Mouse (Mus musculus): ENCODE measurements around the gene Ogfod3.

The Ogfod3 gene

GRCm38 (mm10) chr11:121204161-121205006 is at the start of gene Ogfod3, which contains the start of gene Hexdc:
TSS of gene Ogfod3 (minus strand) at chr11:121204711.
TSS of gene Hexdc (plus strand) at chr11:121204433.
- DNase-seq = peak; percentile 96 to 98

GRCm38 (mm10) chr11:121250196-121250595 is 45.7 kb upstream of the Ogfod3 start:
- peak in 1 of 2 experiments; percentile 43 for DNase-seq

- no peak for DNase-seq
Observed at GRCm38 (mm10) chr11:121239669-121240068, 35.2 kb upstream of the Ogfod3 start.

GRCm38 (mm10) chr11:121237345-121238128 is 33.0 kb upstream of the Ogfod3 start:
- no peak for DNase-seq

GRCm38 (mm10) chr11:121236564-121237344 is 32.2 kb upstream of the Ogfod3 start, which contains the start of gene Narf:
TSS of gene Narf (plus strand) at chr11:121237253.
- peak; percentile 98 to 99 for DNase-seq

GRCm38 (mm10) chr11:121235475-121236238 is 31.1 kb upstream of the Ogfod3 start:
- peak; percentile 35 to 65 for DNase-seq

GRCm38 (mm10) chr11:121232706-121233105 is 28.2 kb upstream of the Ogfod3 start:
- no peak for DNase-seq

- DNase-seq = no peak
Observed at GRCm38 (mm10) chr11:121231628-121232291, 27.2 kb upstream of the Ogfod3 start.

- DNase-seq = no peak
Observed at GRCm38 (mm10) chr11:121231191-121231590, 26.7 kb upstream of the Ogfod3 start.

GRCm38 (mm10) chr11:121229018-121229439 is 24.5 kb upstream of the Ogfod3 start, which contains the start of gene Cybc1:
TSS of gene Cybc1 (minus strand) at chr11:121229322.
- DNase-seq = peak; percentile 77 to 81

- peak in 1 of 2 experiments; percentile 31 for DNase-seq
Observed at GRCm38 (mm10) chr11:121228129-121229017, 23.9 kb upstream of the Ogfod3 start.

GRCm38 (mm10) chr11:121221321-121222010 is 17.0 kb upstream of the Ogfod3 start:
- peak; percentile 75 to 83 for DNase-seq

- DNase-seq = peak; percentile 41 to 43
Observed at GRCm38 (mm10) chr11:121220771-121221170, 16.3 kb upstream of the Ogfod3 start.

GRCm38 (mm10) chr11:121219776-121220175 is 15.3 kb upstream of the Ogfod3 start:
- no peak for DNase-seq

GRCm38 (mm10) chr11:121216831-121217230 is 12.3 kb upstream of the Ogfod3 start:
- DNase-seq = no peak

GRCm38 (mm10) chr11:121203859-121204160 is 701 bp downstream of the Ogfod3 start:
- DNase-seq = no peak

- peak in 1 of 2 experiments; percentile 56 for DNase-seq
Observed at GRCm38 (mm10) chr11:121201436-121202198, 2.9 kb downstream of the Ogfod3 start.

GRCm38 (mm10) chr11:121200781-121201180 is 3.7 kb downstream of the Ogfod3 start:
- DNase-seq = no peak

GRCm38 (mm10) chr11:121199851-121200250 is 4.7 kb downstream of the Ogfod3 start:
- DNase-seq = no peak
